Mouse (Mus musculus): ENCODE measurements around the gene Rcc2. TPM values are rescaled to one million over a fixed set of nuclear protein-coding genes. Genes with fewer than 3 reads are reported as not detected.

Gene Rcc2
- total and polyA plus RNA-seq, 3 experiments: 187 to 348 (median 249) TPM

DNA sequence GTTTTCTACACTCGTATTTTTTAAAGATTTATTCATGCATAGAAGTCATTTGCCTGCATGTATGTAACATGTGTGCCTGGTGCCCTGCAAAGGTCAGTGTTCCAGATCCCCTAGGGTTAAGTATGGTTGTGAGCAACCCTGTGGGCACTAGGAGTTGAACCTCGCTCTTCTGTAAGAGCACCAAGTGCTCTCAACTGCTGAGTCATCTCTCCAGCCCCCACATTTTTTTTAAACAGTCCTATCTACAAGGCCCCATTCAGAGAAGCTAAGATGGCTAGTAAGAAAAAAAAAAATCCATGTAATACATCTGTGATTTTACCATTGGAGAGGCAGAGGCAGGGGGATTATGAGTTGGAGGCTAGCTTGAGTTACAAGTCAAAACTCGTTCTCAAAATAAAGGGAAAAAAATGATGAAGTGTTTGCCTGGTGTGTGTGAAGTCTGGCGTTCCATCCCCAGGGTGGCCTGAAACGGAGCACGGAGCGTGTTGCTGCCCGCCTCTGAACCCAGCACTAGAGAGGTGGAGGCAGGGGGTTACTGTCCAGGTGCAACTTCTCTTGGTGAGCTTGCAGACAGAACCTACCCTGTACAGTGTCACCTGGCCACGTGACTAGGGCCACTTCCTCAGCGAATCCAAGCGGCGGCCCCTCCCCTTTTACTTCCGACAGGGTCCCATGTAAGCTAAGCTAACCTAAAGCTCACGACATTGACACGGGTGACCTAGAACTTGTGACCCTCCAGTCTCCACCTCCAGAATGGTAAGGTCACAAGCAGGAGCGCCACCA, 10.3 kb upstream of the Rcc2 start (continued):
- TF ChIP-seq UBTF (IDR thresholded peaks at IDR 0.05; ENCODE audit: low read depth, low read length) (no peak), MYC (IDR thresholded peaks at IDR 0.05; ENCODE audit: low read depth, low read length) (no peak), GABPA (IDR thresholded peaks at IDR 0.05; ENCODE audit: insufficient replicate concordance, low read depth, low read length) (no peak), KAT2A (IDR thresholded peaks at IDR 0.05; ENCODE audit: insufficient replicate concordance, low read length) (no peak), JUND (conservative IDR thresholded peaks at IDR 0.05; ENCODE audit: low read depth, low read length) (no peak), ZNF384 (IDR thresholded peaks at IDR 0.05; ENCODE audit: low read depth, low read length) (peak; percentile 85), CHD1 (IDR thresholded peaks at IDR 0.05; ENCODE audit: low read depth, low read length) (no peak), MAZ (IDR thresholded peaks at IDR 0.05; ENCODE audit: low read depth, low read length) (no peak), BHLHE40 (IDR thresholded peaks at IDR 0.05; ENCODE audit: low read depth, low read length) (peak; percentile 91), EP300 (IDR thresholded peaks at IDR 0.05; ENCODE audit: low read length) (no peak; the same call in 1 of the 2 replicates), ZMIZ1 (IDR thresholded peaks at IDR 0.05; ENCODE audit: low read depth, low read length) (no peak; the same call in 1 of the 2 replicates), SMC3 (IDR thresholded peaks at IDR 0.05; ENCODE audit: low read depth, low read length) (no peak), JUN (IDR thresholded peaks at IDR 0.05; ENCODE audit: insufficient read depth, low read depth, low read length) (0 out of 2 replicates have a peak, but pooled peaks have one; percentile 4), NELFE (IDR thresholded peaks at IDR 0.05; ENCODE audit: low read depth, low read length) (peak; percentile 37; the same call in 1 of the 2 replicates), USF2 (conservative IDR thresholded peaks at IDR 0.05; ENCODE audit: low read depth, low read length) (peak; percentile 90), PAX5 (IDR thresholded peaks at IDR 0.05; ENCODE audit: low read length) (no peak), NRF1 (IDR thresholded peaks at IDR 0.05; ENCODE audit: low read depth, low read length) (no peak), CTCF (conservative IDR thresholded peaks at IDR 0.05 in 1 of 2, IDR thresholded peaks at IDR 0.05 in 1 of 2; ENCODE audit: low read depth in 2 of 2, low read length in 2 of 2) (no peak), POLR2A (IDR thresholded peaks at IDR 0.05; ENCODE audit: low read depth, low read length) (peak; percentile 72)

DNA sequence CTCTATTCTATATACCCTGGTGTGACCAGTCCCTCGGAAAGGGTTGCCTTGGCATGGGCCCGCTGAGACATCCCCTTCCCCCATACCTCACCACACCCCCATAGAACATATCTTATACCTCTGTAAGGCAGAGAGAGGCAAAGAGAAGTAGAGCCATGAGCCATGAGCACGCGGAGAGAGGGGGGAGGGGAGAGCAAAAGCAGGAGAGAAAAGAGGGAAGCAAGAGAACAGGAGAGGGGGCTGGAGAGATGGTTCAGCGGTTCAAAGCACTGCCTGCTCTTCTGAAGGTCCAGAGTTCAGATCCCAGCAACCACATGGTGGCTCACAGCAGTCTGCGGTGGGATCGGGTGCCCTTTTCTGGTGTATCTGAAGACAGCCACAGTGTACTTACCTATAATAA, 8.9 kb upstream of the Rcc2 start:
- H3K4me2 ChIP-seq (ENCODE audit: insufficient read depth, low read depth, poor library complexity, severe bottlenecking): no peak overlapping the region
- dilution Hi-C loops (cut with MboI; ENCODE audit: extremely low pct_ligation_motif_present, extremely low pct_unique_long_range_greater_than_20kb, low sequenced_read_pairs): no loop called here

More for the DNA sequence above, 8.9 kb upstream of the Rcc2 start:
- no peak overlapping the region for H3K4me3 ChIP-seq (replicated peaks in 1 of 3; ENCODE audit: low read depth in 2 of 3, low read length in 2 of 3, poor library complexity in 1 of 3)
- no peak overlapping the region for H3K9ac ChIP-seq (ENCODE audit: insufficient read depth, low read depth)
- DNase-seq (ENCODE audit: extremely low read depth): no peak
- in situ Hi-C loops (cut with MboI; ENCODE audit: low pct_ligation_motif_present, low pct_unique_long_range_greater_than_20kb, low sequenced_read_pairs): no loop called here
- no peaks in the 10 kb centered on the region for H3K9me3 ChIP-seq (replicated peaks; ENCODE audit: low read length)
- no peaks in the 10 kb centered on the region for H3K79me2 ChIP-seq (replicated peaks; ENCODE audit: control insufficient read depth, extremely low read depth, insufficient read depth, poor library complexity, severe bottlenecking)
- H3K27ac ChIP-seq (ENCODE audit: insufficient read depth, low read depth): no peak overlapping the region
- no peak for TF ChIP-seq JUN (IDR thresholded peaks at IDR 0.05; ENCODE audit: insufficient read depth, low read depth, low read length)
- TF ChIP-seq GABPA (IDR thresholded peaks at IDR 0.05; ENCODE audit: insufficient replicate concordance, low read depth, low read length): no peak
- TF ChIP-seq USF1 (IDR thresholded peaks at IDR 0.05; ENCODE audit: low read depth, low read length): no peak
- no peak for TF ChIP-seq POLR2A (IDR thresholded peaks at IDR 0.05; ENCODE audit: low read depth, low read length)
- no peak for TF ChIP-seq EP300 (IDR thresholded peaks at IDR 0.05; ENCODE audit: low read length)
- TF ChIP-seq MAFK (IDR thresholded peaks at IDR 0.05; ENCODE audit: insufficient replicate concordance, low read length): no peak
- no peak for TF ChIP-seq ZKSCAN1 (IDR thresholded peaks at IDR 0.05; ENCODE audit: borderline replicate concordance, low read depth, low read length)
- TF ChIP-seq ZMIZ1 (IDR thresholded peaks at IDR 0.05; ENCODE audit: low read depth, low read length): no peak
- TF ChIP-seq RCOR1 (conservative IDR thresholded peaks at IDR 0.05; ENCODE audit: low read depth, low read length): no peak
- no peak for TF ChIP-seq CHD1 (IDR thresholded peaks at IDR 0.05; ENCODE audit: low read depth, low read length)
- no peak for TF ChIP-seq SIN3A (IDR thresholded peaks at IDR 0.05; ENCODE audit: low read length)
- TF ChIP-seq ZC3H11A (IDR thresholded peaks at IDR 0.05; ENCODE audit: low read depth, low read length): no peak
- no peaks in the 10 kb centered on the region for H3K36me3 ChIP-seq (replicated peaks in 1 of 2; ENCODE audit: control insufficient read depth in 1 of 2, insufficient read depth in 1 of 2, low read length in 1 of 2)
- H3K4me1 ChIP-seq (ENCODE audit: control insufficient read depth in 1 of 2, insufficient read depth in 2 of 2): peaks cover 12 to 62% of the 10 kb centered on the region in 2 experiments
- no peaks in the 10 kb centered on the region for H3K27me3 ChIP-seq (replicated peaks)
